Comparison of ENCODE assay signal across 31 mouse cellular contexts in the genomic region with DNA sequence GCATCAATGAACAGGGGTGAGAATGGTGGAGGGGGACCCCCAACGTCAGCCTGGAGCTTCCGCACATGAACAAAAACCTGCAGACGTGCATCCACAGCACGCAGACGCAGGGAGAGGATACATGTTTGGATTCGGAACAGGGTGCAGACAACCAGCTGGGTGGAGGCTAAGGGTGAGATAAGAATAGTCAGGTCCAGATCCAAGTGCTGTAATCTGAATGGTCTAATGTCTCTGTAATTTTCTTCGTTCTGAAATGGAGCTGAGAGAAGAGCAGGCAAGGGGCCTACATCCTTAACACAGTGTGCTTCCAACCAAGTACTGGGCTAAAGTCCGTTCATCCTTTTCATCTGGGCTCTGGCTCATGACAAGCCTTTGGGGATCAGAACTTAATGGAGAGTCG. TPM values are rescaled to one million over a fixed set of nuclear protein-coding genes. Genes with fewer than 3 reads are reported as not detected.
DNase-seq lines count a peak whose midpoint lies in the region; ATAC-seq and TF ChIP-seq lines count a peak whose summit lies in the region.
"Had no signal": no experiment of that assay in that cellular context is flagged by ENCODE, and none has a peak within 500 bp of the region (broad histone marks: within the 10 kb centered on the region; RNA-seq: fewer than 3 reads in every experiment).

No protein-coding gene starts in this region.

- H3K79me2 ChIP-seq in liver, adult 2 months (ENCODE audit: control insufficient read depth, insufficient read depth, low read length): no peaks in the 10 kb centered on the region
- no peaks in the 10 kb centered on the region for H3K79me2 ChIP-seq in myocyte (ENCODE audit: control insufficient read depth, insufficient read depth)

- H3K27ac ChIP-seq in heart, embryonic 12.5 days (ENCODE audit: poor library complexity, severe bottlenecking): no peak overlapping the region
- H3K27ac ChIP-seq in liver, adult 2 months (replicated peaks; ENCODE audit: insufficient read depth, low read depth, low read length): peak overlapping the region; percentile 66
- no peak overlapping the region for H3K27ac ChIP-seq in liver, postnatal 0 days (ENCODE audit: low read depth)
- no peak overlapping the region for H3K27ac ChIP-seq in intestine, postnatal 0 days (ENCODE audit: low read depth, low read length)
- H3K27ac ChIP-seq: embryonic facial prominence, embryonic 12.5 days; kidney, postnatal 0 days; liver, embryonic 13.5 days; midbrain, embryonic 10.5 days; midbrain, embryonic 15.5 days had no signal

- 73% methylated on average over 9 of the region's 9 CpGs for WGBS in heart, embryonic 12.5 days
- 92% methylated on average over 9 of the region's 9 CpGs for WGBS in liver, adult 2 months
- 72% methylated on average over 9 of the region's 9 CpGs for WGBS in liver, postnatal 0 days (ENCODE audit: insufficient replicate concordance)
- WGBS in intestine, postnatal 0 days: 86% methylated on average over 9 of the region's 9 CpGs

- H3K9ac ChIP-seq in heart, embryonic 12.5 days: no peak overlapping the region
- H3K9ac ChIP-seq in liver, adult 2 months (ENCODE audit: low read depth, low read length): no peak overlapping the region
- no peak overlapping the region for H3K9ac ChIP-seq in liver, postnatal 0 days (replicated peaks)
- H3K9ac ChIP-seq in intestine, postnatal 0 days (ENCODE audit: low read depth, low read length): no peak overlapping the region
- H3K9ac ChIP-seq: liver, embryonic 13.5 days; lung, embryonic 14.5 days; midbrain, embryonic 15.5 days had no signal

- no peak for TF ChIP-seq POLR2A in liver, adult 2 months (IDR thresholded peaks at IDR 0.05; ENCODE audit: extremely low read depth, insufficient read depth, low read length)
- no peak for TF ChIP-seq POLR2A in myocyte (IDR thresholded peaks at IDR 0.05; ENCODE audit: insufficient read length, low read depth)

- TF ChIP-seq CTCF in liver, adult 2 months (IDR thresholded peaks at IDR 0.05; ENCODE audit: low read depth, low read length): no peak
- no peak for TF ChIP-seq CTCF in liver, postnatal 0 days (IDR thresholded peaks at IDR 0.05; ENCODE audit: low read depth)
- TF ChIP-seq CTCF in intestine, postnatal 0 days (IDR thresholded peaks at IDR 0.05; ENCODE audit: low read depth): no peak

- no peaks in the 10 kb centered on the region for H3K27me3 ChIP-seq in heart, embryonic 12.5 days (replicated peaks)
- no peaks in the 10 kb centered on the region for H3K27me3 ChIP-seq in liver, adult 2 months (ENCODE audit: control insufficient read depth, insufficient read depth, low read length)
- no peaks in the 10 kb centered on the region for H3K27me3 ChIP-seq in liver, postnatal 0 days (ENCODE audit: insufficient read depth, low read length)
- H3K27me3 ChIP-seq in myocyte (ENCODE audit: control insufficient read depth, insufficient read depth, insufficient read length): no peaks in the 10 kb centered on the region
- no peaks in the 10 kb centered on the region for H3K27me3 ChIP-seq in intestine, postnatal 0 days (replicated peaks; ENCODE audit: control insufficient read depth, insufficient read depth, low read length)
- H3K27me3 ChIP-seq: embryonic facial prominence, embryonic 12.5 days; liver, embryonic 13.5 days; midbrain, embryonic 15.5 days had no signal

- H3ac ChIP-seq in myocyte (ENCODE audit: control insufficient read depth, insufficient read length): no peak overlapping the region

- no peak overlapping the region for H3K4me2 ChIP-seq in heart, embryonic 12.5 days
- no peak overlapping the region for H3K4me2 ChIP-seq in liver, postnatal 0 days (ENCODE audit: low read depth, low read length)
- H3K4me2 ChIP-seq in myocyte (ENCODE audit: low read depth): peak overlapping the region; percentile 76
- no peak overlapping the region for H3K4me2 ChIP-seq in intestine, postnatal 0 days (replicated peaks; ENCODE audit: low read depth)
- H3K4me2 ChIP-seq: midbrain, embryonic 15.5 days had no signal

- H3K4me1 ChIP-seq in heart, embryonic 12.5 days (replicated peaks): peaks cover 15% of the 10 kb centered on the region
- H3K4me1 ChIP-seq in liver, adult 2 months (ENCODE audit: control insufficient read depth, insufficient read depth, low read length): peaks cover 18% of the 10 kb centered on the region
- peaks cover 19% of the 10 kb centered on the region for H3K4me1 ChIP-seq in liver, postnatal 0 days (ENCODE audit: insufficient read depth)
- no peaks in the 10 kb centered on the region for H3K4me1 ChIP-seq in intestine, postnatal 0 days (replicated peaks; ENCODE audit: control insufficient read depth, insufficient read depth, low read length)

- H3K36me3 ChIP-seq in heart, embryonic 12.5 days: no peaks in the 10 kb centered on the region
- no peaks in the 10 kb centered on the region for H3K36me3 ChIP-seq in liver, adult 2 months (ENCODE audit: control insufficient read depth, insufficient read depth, low read length)
- no peaks in the 10 kb centered on the region for H3K36me3 ChIP-seq in liver, postnatal 0 days (replicated peaks; ENCODE audit: insufficient read depth, low read length)
- H3K36me3 ChIP-seq in myocyte (ENCODE audit: control insufficient read depth, insufficient read depth): no peaks in the 10 kb centered on the region
- no peaks in the 10 kb centered on the region for H3K36me3 ChIP-seq in intestine, postnatal 0 days (ENCODE audit: control insufficient read depth, insufficient read depth)
- H3K36me3 ChIP-seq: embryonic facial prominence, embryonic 12.5 days; liver, embryonic 13.5 days; midbrain, embryonic 10.5 days; midbrain, embryonic 15.5 days had no signal

- H3K9me3 ChIP-seq in heart, embryonic 12.5 days (replicated peaks): no peaks in the 10 kb centered on the region
- H3K9me3 ChIP-seq in liver, postnatal 0 days (ENCODE audit: low read length): no peaks in the 10 kb centered on the region
- H3K9me3 ChIP-seq in intestine, postnatal 0 days (ENCODE audit: control insufficient read depth): no peaks in the 10 kb centered on the region
- H3K9me3 ChIP-seq: embryonic facial prominence, embryonic 12.5 days; liver, embryonic 13.5 days; midbrain, embryonic 10.5 days; midbrain, embryonic 15.5 days had no signal

- ATAC-seq in heart, embryonic 12.5 days (ENCODE audit: insufficient number of reproducible peaks, low FRiP score): no peak
- ATAC-seq in liver, postnatal 0 days: no peak
- ATAC-seq in intestine, postnatal 0 days: no peak
- ATAC-seq: forebrain, embryonic 14.5 days; hindbrain, embryonic 16.5 days; midbrain, embryonic 15.5 days had no signal

- TF ChIP-seq EP300 in liver, postnatal 0 days (IDR thresholded peaks at IDR 0.05; ENCODE audit: low read depth): no peak

- H3K4me3 ChIP-seq in heart, embryonic 12.5 days: no peak overlapping the region
- no peak overlapping the region for H3K4me3 ChIP-seq in liver, adult 2 months (ENCODE audit: insufficient read depth, low read depth, low read length)
- H3K4me3 ChIP-seq in liver, postnatal 0 days (ENCODE audit: low read depth, low read length): no peak overlapping the region
- no peak overlapping the region for H3K4me3 ChIP-seq in myocyte
- H3K4me3 ChIP-seq in intestine, postnatal 0 days (ENCODE audit: low read depth, low read length): no peak overlapping the region
- H3K4me3 ChIP-seq: embryonic facial prominence, embryonic 12.5 days; liver, embryonic 13.5 days; midbrain, embryonic 10.5 days; midbrain, embryonic 15.5 days had no signal

- DNase-seq in heart, adult 18-20 months: peak; percentile 42 to 48
- DNase-seq in liver, adult 2 months (ENCODE audit: extremely low read depth, low read depth, low spot score): no peak
- no peak for DNase-seq in liver, postnatal 0 days
- peak; percentile 13 to 38 for DNase-seq in heart, postnatal 36 days
- DNase-seq: B cell, adult 2 months; cerebellum, adult 11-12 months; cerebellum, adult 9-11 months; layer of hippocampus, postnatal 36 days; liver, embryonic 13.5 days; right cerebral cortex, postnatal 25 days; spleen, adult 18-20 months had no signal

- intact Hi-C loops in heart, postnatal 36 days (cut with DNase I): no loop called here

RNA-seq across cellular contexts. Expression of a gene that starts 6.9 kb away (rescaled TPM):
- total RNA-seq in heart, adult 18-20 months (2021): 1 to 10 TPM; 1.2 to 1.4 TPM
- 0.09 and 0.32 TPM in 2 replicates for polyA plus RNA-seq in heart, embryonic 12.5 days (2016; fragmentation: Nextera tagmentation; extraction: Ambion mirVana)
- 1.6 and 2.3 TPM in 2 replicates for total RNA-seq in liver, adult 2 months (2014; rRNA removed)
- polyA plus RNA-seq in liver, adult 2 months (2012; rRNA removed): 1.4 and 2.4 TPM in 2 replicates
- polyA plus RNA-seq in liver, postnatal 0 days (2015; fragmentation: Nextera tagmentation; extraction: Ambion mirVana): 1.0 and 1.1 TPM in 2 replicates
- total RNA-seq in heart, postnatal 36 days (2021): 1 to 10 TPM; 1.6 to 1.9 TPM
- 0.01 TPM for polyA plus RNA-seq in myocyte (2012; fragmentation: generic; extraction: Trizol)
- 1.0 and 1.1 TPM in 2 replicates for polyA plus RNA-seq in intestine, postnatal 0 days (2015; fragmentation: Nextera tagmentation; extraction: Ambion mirVana)
- total RNA-seq: megakaryocyte progenitor cell, adult 5-6 weeks had no signal

RNA-seq across cellular contexts. Expression of a gene that starts 24.8 kb away (rescaled TPM):
- not detected for total RNA-seq in heart, adult 18-20 months (2021)
- polyA plus RNA-seq in heart, embryonic 12.5 days (2016; fragmentation: Nextera tagmentation; extraction: Ambion mirVana): not detected in 2 replicates
- total RNA-seq in liver, adult 2 months (2014; rRNA removed): 86.4 and 128 TPM in 2 replicates
- 292 and 305 TPM in 2 replicates for polyA plus RNA-seq in liver, adult 2 months (2012; rRNA removed)
- polyA plus RNA-seq in liver, postnatal 0 days (2015; fragmentation: Nextera tagmentation; extraction: Ambion mirVana): 130 and 144 TPM in 2 replicates
- total RNA-seq in heart, postnatal 36 days (2021): not detected
- not detected for polyA plus RNA-seq in myocyte (2012; fragmentation: generic; extraction: Trizol)
- 2.1 and 3.3 TPM in 2 replicates for polyA plus RNA-seq in intestine, postnatal 0 days (2015; fragmentation: Nextera tagmentation; extraction: Ambion mirVana)
- total RNA-seq: gastrocnemius, postnatal 36 days; layer of hippocampus, postnatal 36 days; left cerebral cortex, postnatal 4 days; megakaryocyte progenitor cell, adult 5-6 weeks; neutrophil, adult 5-6 weeks had no signal
- polyA plus RNA-seq: embryonic facial prominence, embryonic 12.5 days; forebrain, embryonic 14.5 days; heart, embryonic 14.5 days; hindbrain, embryonic 11.5 days; hindbrain, embryonic 16.5 days; intestine, embryonic 14.5 days; kidney, postnatal 0 days; limb, embryonic 14.5 days; lung, embryonic 14.5 days; midbrain, embryonic 10.5 days; midbrain, embryonic 15.5 days; neural tube, embryonic 11.5 days; testis, adult 2 months had no signal

RNA-seq across cellular contexts. Expression of a gene that starts 33.1 kb away (rescaled TPM):
- 100 to 1,000 TPM; 202 to 214 TPM for total RNA-seq in heart, adult 18-20 months (2021)
- 237 and 257 TPM in 2 replicates for polyA plus RNA-seq in heart, embryonic 12.5 days (2016; fragmentation: Nextera tagmentation; extraction: Ambion mirVana)
- total RNA-seq in liver, adult 2 months (2014; rRNA removed): 45.6 and 65.6 TPM in 2 replicates
- 14.7 and 20.2 TPM in 2 replicates for polyA plus RNA-seq in liver, adult 2 months (2012; rRNA removed)
- 126 and 134 TPM in 2 replicates for polyA plus RNA-seq in liver, postnatal 0 days (2015; fragmentation: Nextera tagmentation; extraction: Ambion mirVana)
- 100 to 1,000 TPM; 209 to 218 TPM for total RNA-seq in heart, postnatal 36 days (2021)
- polyA plus RNA-seq in myocyte (2012; fragmentation: generic; extraction: Trizol): 115 TPM
- polyA plus RNA-seq in intestine, postnatal 0 days (2015; fragmentation: Nextera tagmentation; extraction: Ambion mirVana): 162 and 186 TPM in 2 replicates

RNA-seq across cellular contexts. Expression of a gene that starts 52.0 kb away (rescaled TPM):
- total RNA-seq in heart, adult 18-20 months (2021): under 1 TPM in 1 of 2 experiments, not detected in 1; 0.36 TPM
- polyA plus RNA-seq in heart, embryonic 12.5 days (2016; fragmentation: Nextera tagmentation; extraction: Ambion mirVana): 0.08 TPM in 1 of 2 replicates, not detected in the other
- total RNA-seq in liver, adult 2 months (2014; rRNA removed): not detected in 2 replicates
- not detected in 2 replicates for polyA plus RNA-seq in liver, adult 2 months (2012; rRNA removed)
- not detected in 2 replicates for polyA plus RNA-seq in liver, postnatal 0 days (2015; fragmentation: Nextera tagmentation; extraction: Ambion mirVana)
- total RNA-seq in heart, postnatal 36 days (2021): not detected
- 0.01 TPM for polyA plus RNA-seq in myocyte (2012; fragmentation: generic; extraction: Trizol)
- 0.14 and 0.31 TPM in 2 replicates for polyA plus RNA-seq in intestine, postnatal 0 days (2015; fragmentation: Nextera tagmentation; extraction: Ambion mirVana)
- total RNA-seq: megakaryocyte progenitor cell, adult 5-6 weeks; neutrophil, adult 5-6 weeks had no signal
- polyA plus RNA-seq: liver, embryonic 13.5 days had no signal

RNA-seq across cellular contexts. Expression of a gene that starts 59.5 kb away (rescaled TPM):
- under 1 TPM; 0.26 to 0.47 TPM for total RNA-seq in heart, adult 18-20 months (2021)
- 0.68 and 1.00 TPM in 2 replicates for polyA plus RNA-seq in heart, embryonic 12.5 days (2016; fragmentation: Nextera tagmentation; extraction: Ambion mirVana)
- total RNA-seq in liver, adult 2 months (2014; rRNA removed): 0.74 and 4.0 TPM in 2 replicates
- 2.3 and 4.4 TPM in 2 replicates for polyA plus RNA-seq in liver, adult 2 months (2012; rRNA removed)
- 0.31 and 0.32 TPM in 2 replicates for polyA plus RNA-seq in liver, postnatal 0 days (2015; fragmentation: Nextera tagmentation; extraction: Ambion mirVana)
- total RNA-seq in heart, postnatal 36 days (2021): 1 to 10 TPM in 1 of 2 experiments, under 1 TPM in 1; 0.95 to 1.8 TPM
- 0.02 TPM for polyA plus RNA-seq in myocyte (2012; fragmentation: generic; extraction: Trizol)
- 0.90 and 1.0 TPM in 2 replicates for polyA plus RNA-seq in intestine, postnatal 0 days (2015; fragmentation: Nextera tagmentation; extraction: Ambion mirVana)
- total RNA-seq: neutrophil, adult 5-6 weeks had no signal

Comparison
In these comparisons a context has a peak if more than half of its experiments do, and no peak if none do; other contexts are left out.
1. DNase-seq: peak in heart, adult 18-20 months (2 of 2) and heart, postnatal 36 days (2 of 2); none in liver, adult 2 months (single experiment) and liver, postnatal 0 days (single experiment).
2. RNA of a gene that starts 24.8 kb away (polyA plus RNA-seq): 292 to 305 TPM in liver, adult 2 months and 130 to 144 TPM in liver, postnatal 0 days; 2.1 to 3.3 TPM in intestine, postnatal 0 days, not detected in heart, embryonic 12.5 days and not detected in myocyte (single experiment); every median in the first group is over 10 times any median in the second.